Mouse (Mus musculus): Measurements from ENCODE around the gene Ints5. TPM values are rescaled to one million over a fixed set of nuclear protein-coding genes. Genes with fewer than 3 reads are reported as not detected.

Ints5 gene
- polyA plus RNA-seq (2015; fragmentation: Nextera tagmentation; extraction: Ambion mirVana), result 15.9 and 19.0 TPM in 2 replicates

DNA sequence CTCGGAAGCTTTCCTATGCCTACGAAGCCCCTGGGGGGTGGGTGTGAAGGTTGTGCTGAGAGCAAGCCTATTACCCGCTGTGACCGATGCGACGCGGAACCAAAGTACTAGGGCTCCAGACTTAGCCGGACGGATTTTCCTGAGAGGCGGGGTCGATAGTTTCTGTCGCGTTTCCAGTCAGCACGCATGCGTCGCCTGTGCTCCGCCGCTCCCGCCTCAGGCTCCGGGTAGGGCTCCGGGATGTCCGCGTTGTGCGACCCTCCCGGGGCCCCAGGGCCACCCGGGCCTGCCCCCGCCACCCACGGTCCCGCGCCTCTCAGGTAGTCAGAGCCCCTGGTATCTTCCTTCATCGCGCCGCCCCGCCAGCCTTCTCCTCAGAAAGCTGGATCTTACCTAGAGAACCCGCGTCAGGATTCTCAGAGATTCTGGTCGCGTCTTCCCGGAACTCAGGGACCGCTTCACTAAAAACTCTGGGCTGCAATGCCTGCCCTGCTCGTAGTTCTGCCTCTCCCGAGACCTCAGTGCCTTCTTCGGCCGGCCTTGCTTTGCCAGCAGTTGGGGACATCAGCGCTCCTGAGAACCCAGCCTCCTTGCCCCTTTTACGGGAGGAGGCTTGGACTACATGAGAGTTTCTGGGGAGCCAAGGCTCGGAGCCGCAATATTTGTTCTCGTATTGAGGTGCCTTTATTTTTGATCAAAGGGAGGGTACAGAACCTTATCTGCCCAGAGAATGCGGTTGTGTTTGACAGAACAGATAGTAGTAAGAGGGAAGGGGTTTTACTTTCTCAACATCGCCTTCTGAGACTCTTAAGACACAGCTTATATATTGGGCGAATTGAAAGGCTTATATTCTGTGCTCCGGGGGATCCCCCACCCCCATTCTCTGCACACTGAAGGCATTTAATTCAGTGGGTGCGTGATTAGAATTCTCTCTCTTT is at the start of gene Ints5:
Gene Ints5, plus strand, starts transcription at position 177 of the 938 bp plus-strand sequence.

GRCm38 (mm10) chr19:8850402-8850901 is 42.4 kb upstream of the Ints5 start, which contains the start of gene Lrrn4cl:
TSS of gene Lrrn4cl (plus strand) at chr19:8850768.

DNA sequence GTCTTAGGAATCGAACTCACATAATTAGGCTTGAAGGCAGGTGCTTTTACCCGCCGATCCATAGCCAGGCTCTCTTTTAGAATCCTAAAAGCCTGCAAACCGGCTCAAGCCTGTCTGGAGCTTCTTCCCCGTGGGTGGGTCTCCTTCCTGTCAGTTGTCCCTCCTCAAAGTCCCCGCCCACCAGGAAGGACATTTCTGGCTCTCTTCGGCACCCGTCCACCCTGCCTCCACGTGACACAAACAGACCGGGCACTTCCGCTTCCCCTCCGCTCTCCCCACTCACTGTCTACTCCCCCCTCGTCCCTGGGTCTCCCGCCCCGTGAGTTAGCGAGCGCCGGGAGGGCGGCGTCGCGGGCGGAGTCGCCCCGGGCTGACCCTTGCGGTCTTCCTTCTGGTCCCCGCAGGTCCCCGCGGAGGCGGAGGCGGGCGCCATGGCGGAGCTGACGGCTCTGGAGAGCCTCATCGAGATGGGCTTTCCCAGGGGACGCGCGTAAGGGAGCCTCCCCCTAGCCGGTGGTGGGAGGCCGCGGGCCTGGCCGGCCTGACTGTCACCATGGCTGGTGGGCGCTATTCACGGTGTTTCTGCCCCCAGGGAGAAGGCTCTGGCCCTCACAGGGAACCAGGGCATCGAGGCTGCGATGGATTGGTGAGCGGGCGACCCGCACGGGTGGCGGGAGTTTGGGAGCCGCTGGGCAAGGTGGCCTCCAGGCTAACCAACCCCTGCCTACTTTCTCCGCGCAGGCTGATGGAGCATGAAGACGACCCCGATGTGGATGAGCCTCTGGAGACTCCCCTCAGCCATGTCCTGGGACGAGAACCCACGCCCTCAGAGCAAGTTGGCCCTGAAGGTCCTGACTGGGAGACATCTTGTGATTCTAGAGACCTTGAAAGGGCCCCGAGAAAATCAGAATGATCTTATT is 21.3 kb upstream of the Ints5 start, which contains the start of gene Ubxn1:
Gene Ubxn1, plus strand, starts transcription at position 230 of the 920 bp plus-strand sequence.

GRCm38 (mm10) chr19:8880311-8881033 is 12.3 kb upstream of the Ints5 start, which contains the start of gene Uqcc3:
TSS of gene Uqcc3 (minus strand) at chr19:8880923.

GRCm38 (mm10) chr19:8883616-8884015 is 9.2 kb upstream of the Ints5 start, which contains the start of the genes Lbhd1 and Gm49403:
TSS of gene Lbhd1 (plus strand) at chr19:8883732.
TSS of gene Gm49403 (plus strand) at chr19:8883930.

GRCm38 (mm10) chr19:8888511-8889385 is 4.1 kb upstream of the Ints5 start, which contains the start of the genes 1810009A15Rik and Gm49416:
TSS of gene 1810009A15Rik (plus strand) at chr19:8888853.
TSS of gene Gm49416 (plus strand) at chr19:8888926.

DNA sequence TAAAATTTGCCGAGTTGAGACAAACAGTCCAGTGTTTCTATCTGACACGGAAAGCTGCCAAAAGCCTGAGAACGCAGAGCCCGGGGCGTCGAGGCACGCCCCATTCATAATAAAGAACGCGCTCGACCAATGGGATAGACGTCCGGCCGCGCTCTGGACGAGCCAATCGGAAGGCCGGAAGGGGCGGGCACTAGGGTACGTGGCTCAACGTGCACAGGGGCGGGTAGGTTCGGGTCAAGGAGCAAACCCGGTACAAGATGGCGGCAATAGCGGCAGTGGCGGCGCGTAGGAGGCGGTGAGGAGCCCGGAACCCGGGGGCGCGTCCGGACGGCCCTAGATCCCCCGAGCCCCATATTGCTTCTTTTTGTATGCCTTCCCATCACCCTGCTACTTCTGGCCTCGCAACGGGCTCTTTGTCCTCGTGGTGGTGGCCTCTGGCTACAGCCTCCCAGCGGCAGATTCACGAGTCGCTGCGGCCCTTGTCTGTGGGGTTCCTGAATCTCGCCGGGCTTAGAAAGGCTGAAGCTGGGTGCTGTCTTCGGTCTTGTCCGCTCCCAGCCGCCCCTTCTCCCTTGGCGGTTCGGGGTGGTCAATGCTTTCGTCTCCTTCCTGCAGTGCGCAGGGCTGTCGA is 5.2 kb downstream of the Ints5 start, which contains the start of gene Ganab:
Gene Ganab, plus strand, starts transcription at position 207 of the 631 bp plus-strand sequence.

GRCm38 (mm10) chr19:8920073-8920736 is 27.4 kb downstream of the Ints5 start, which contains the start of gene B3gat3:
TSS of gene B3gat3 (plus strand) at chr19:8920374.

DNA sequence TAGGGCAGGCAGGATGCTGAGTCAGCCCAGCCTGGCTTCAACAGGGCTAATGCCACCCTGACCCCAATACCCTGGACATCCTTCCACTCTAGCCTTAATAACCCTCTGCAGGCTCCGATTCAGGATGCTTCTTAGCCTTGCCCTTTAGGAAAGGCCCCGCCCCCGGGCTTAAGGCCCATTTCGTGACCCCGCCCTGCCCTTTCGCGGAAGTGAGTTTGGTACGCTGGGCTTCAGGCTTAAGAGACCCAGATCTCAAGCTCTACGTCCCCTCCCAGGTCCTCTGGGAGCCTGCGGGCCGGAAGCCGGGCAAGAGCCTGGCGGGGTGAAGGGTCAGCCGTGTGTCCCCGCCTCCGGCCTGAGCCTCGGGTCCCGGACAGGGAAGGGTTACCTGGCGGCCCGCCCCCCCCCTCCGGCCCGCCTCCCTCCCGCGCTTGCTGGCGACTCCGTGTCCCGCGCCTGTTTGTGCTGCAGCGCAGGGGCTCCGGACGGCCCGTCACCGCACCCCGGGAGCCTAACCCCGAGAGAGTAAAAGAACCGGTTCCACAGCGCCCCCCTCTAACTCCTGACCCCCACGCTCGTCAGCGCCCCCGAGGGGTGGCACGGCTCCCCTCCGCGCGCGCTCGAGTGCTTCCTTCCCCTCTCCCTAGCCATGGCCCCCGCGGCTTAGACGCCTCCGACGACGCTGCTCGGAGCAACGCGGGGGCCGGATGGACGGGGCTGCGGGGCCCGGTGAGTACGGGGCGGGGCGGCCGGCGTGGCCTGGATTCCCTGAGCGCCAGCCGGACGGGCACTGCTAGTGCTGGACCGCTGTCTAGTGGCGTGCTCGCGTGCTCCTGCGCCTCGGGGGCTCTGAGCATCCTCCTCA is 36.7 kb downstream of the Ints5 start, which contains the start of the genes Rom1 and Eml3:
Gene Rom1, minus strand, starts transcription at position 133 of the 865 bp plus-strand sequence.
Gene Eml3, plus strand, starts transcription at position 329 of the 865 bp plus-strand sequence.

DNA sequence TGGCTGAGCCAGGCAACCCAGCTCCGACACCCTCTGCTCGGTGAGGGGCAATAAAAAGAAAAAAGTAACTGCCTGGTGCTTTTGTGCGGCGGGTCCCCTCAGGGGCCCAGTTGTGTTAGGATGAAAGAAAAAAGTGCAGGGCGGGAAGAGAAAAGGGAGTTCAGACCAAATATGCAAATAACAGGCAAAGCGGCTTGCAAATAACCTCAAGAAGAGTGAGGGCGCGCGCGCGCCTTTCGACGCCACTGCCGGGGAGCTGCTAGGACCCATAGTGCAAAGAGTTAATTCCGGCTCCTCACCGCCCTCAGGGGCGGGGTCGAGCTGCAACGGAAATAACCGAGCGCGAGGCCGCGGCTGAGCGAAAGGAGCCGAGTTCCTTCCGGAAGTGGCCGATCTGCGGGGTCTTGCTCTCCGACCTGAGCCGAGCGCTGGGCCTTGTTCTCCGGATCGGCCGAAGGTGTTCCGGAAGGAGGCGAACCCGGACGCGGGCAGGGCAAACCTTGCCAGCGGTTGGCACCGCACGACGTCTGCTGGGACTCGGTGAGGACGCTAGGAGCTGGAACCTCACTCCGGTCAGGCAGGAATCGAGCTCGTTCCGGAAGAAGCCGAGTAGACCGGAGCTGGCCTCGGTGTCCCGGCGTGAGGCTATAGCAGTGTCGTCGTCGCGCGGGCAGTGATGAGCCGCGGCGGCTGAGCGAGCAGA is 48.9 kb downstream of the Ints5 start, which contains the start of gene Mta2:
Gene Mta2, plus strand, starts transcription at position 361 of the 703 bp plus-strand sequence.

Small RNA genes lying within 50 kb of the gene (microRNA-seq; reads per million reads assigned to microRNA genes)
- not detected for gene Mir5136 (ENCODE audit: borderline replicate concordance, insufficient number of aligned reads)

Other genes starting within 250 kb of the Ints5 start
- 0.91 and 2.2 TPM in 2 replicates for gene Chrm1, start 229.2 kb upstream of the Ints5 start, polyA plus RNA-seq (2015; fragmentation: Nextera tagmentation; extraction: Ambion mirVana)
- gene Slc3a2, start 169.6 kb upstream of the Ints5 start, polyA plus RNA-seq (2015; fragmentation: Nextera tagmentation; extraction: Ambion mirVana), result 83.1 and 141 TPM in 2 replicates
- 55.6 and 64.3 TPM in 2 replicates for gene Wdr74, start 157.2 kb upstream of the Ints5 start, polyA plus RNA-seq (2015; fragmentation: Nextera tagmentation; extraction: Ambion mirVana)
- not detected in 2 replicates for gene 1700092M07Rik, start 152.3 kb upstream of the Ints5 start, polyA plus RNA-seq (2015; fragmentation: Nextera tagmentation; extraction: Ambion mirVana)
- 85.3 and 122 TPM in 2 replicates for gene Stx5a, start 151.6 kb upstream of the Ints5 start, polyA plus RNA-seq (2015; fragmentation: Nextera tagmentation; extraction: Ambion mirVana)
- gene Nxf1, start 135.9 kb upstream of the Ints5 start, polyA plus RNA-seq (2015; fragmentation: Nextera tagmentation; extraction: Ambion mirVana), result 57.3 and 70.5 TPM in 2 replicates
- 187 and 192 TPM in 2 replicates for gene Tmem223, start 122.0 kb upstream of the Ints5 start, polyA plus RNA-seq (2015; fragmentation: Nextera tagmentation; extraction: Ambion mirVana)
- 117 and 159 TPM in 2 replicates for gene Tmem179b, start 118.5 kb upstream of the Ints5 start, polyA plus RNA-seq (2015; fragmentation: Nextera tagmentation; extraction: Ambion mirVana)
- gene Taf6l, start 106.6 kb upstream of the Ints5 start, polyA plus RNA-seq (2015; fragmentation: Nextera tagmentation; extraction: Ambion mirVana), result 14.0 and 14.5 TPM in 2 replicates
- 250 and 252 TPM in 2 replicates for gene Polr2g, start 94.4 kb upstream of the Ints5 start, polyA plus RNA-seq (2015; fragmentation: Nextera tagmentation; extraction: Ambion mirVana)
- 3.5 and 3.7 TPM in 2 replicates for gene Zbtb3, start 90.5 kb upstream of the Ints5 start, polyA plus RNA-seq (2015; fragmentation: Nextera tagmentation; extraction: Ambion mirVana)
- gene Ttc9c, start 73.7 kb upstream of the Ints5 start, polyA plus RNA-seq (2015; fragmentation: Nextera tagmentation; extraction: Ambion mirVana), result 19.5 and 25.9 TPM in 2 replicates
- 2.6 and 4.1 TPM in 2 replicates for gene Hnrnpul2, start 73.0 kb upstream of the Ints5 start, polyA plus RNA-seq (2015; fragmentation: Nextera tagmentation; extraction: Ambion mirVana)
- gene AC129217.1, start 63.2 kb upstream of the Ints5 start, polyA plus RNA-seq (2015; fragmentation: Nextera tagmentation; extraction: Ambion mirVana), result not detected in 2 replicates
- 50.5 and 77.3 TPM in 2 replicates for gene Bscl2, start 55.5 kb upstream of the Ints5 start, polyA plus RNA-seq (2015; fragmentation: Nextera tagmentation; extraction: Ambion mirVana)
- gene Gng3, start 53.8 kb upstream of the Ints5 start, polyA plus RNA-seq (2015; fragmentation: Nextera tagmentation; extraction: Ambion mirVana), result 32.7 and 80.6 TPM in 2 replicates
- gene Lrrn4cl, start 42.2 kb upstream of the Ints5 start, polyA plus RNA-seq (2015; fragmentation: Nextera tagmentation; extraction: Ambion mirVana), result 15.3 and 22.8 TPM in 2 replicates
- 177 and 268 TPM in 2 replicates for gene Ubxn1, start 21.5 kb upstream of the Ints5 start, polyA plus RNA-seq (2015; fragmentation: Nextera tagmentation; extraction: Ambion mirVana)
- gene Uqcc3, start 12.1 kb upstream of the Ints5 start, polyA plus RNA-seq (2015; fragmentation: Nextera tagmentation; extraction: Ambion mirVana), result 120 and 130 TPM in 2 replicates
- gene Lbhd1, start 9.3 kb upstream of the Ints5 start, polyA plus RNA-seq (2015; fragmentation: Nextera tagmentation; extraction: Ambion mirVana), result 69.8 and 70.7 TPM in 2 replicates
- not detected in 2 replicates for gene Gm49403, start 9.1 kb upstream of the Ints5 start, polyA plus RNA-seq (2015; fragmentation: Nextera tagmentation; extraction: Ambion mirVana)
- 76.8 and 83.8 TPM in 2 replicates for gene 1810009A15Rik, start 4.2 kb upstream of the Ints5 start, polyA plus RNA-seq (2015; fragmentation: Nextera tagmentation; extraction: Ambion mirVana)
- gene Gm49416, start 4.1 kb upstream of the Ints5 start, polyA plus RNA-seq (2015; fragmentation: Nextera tagmentation; extraction: Ambion mirVana), result not detected in 2 replicates
- 35.9 and 58.5 TPM in 2 replicates for gene Ganab, start 5.1 kb downstream of the Ints5 start, polyA plus RNA-seq (2015; fragmentation: Nextera tagmentation; extraction: Ambion mirVana)
- 35.8 and 37.6 TPM in 2 replicates for gene B3gat3, start 27.4 kb downstream of the Ints5 start, polyA plus RNA-seq (2015; fragmentation: Nextera tagmentation; extraction: Ambion mirVana)
- gene Rom1, start 36.4 kb downstream of the Ints5 start, polyA plus RNA-seq (2015; fragmentation: Nextera tagmentation; extraction: Ambion mirVana), result 10.2 and 10.6 TPM in 2 replicates
- 22.1 and 29.4 TPM in 2 replicates for gene Eml3, start 36.5 kb downstream of the Ints5 start, polyA plus RNA-seq (2015; fragmentation: Nextera tagmentation; extraction: Ambion mirVana)
- gene Mta2, start 48.9 kb downstream of the Ints5 start, polyA plus RNA-seq (2015; fragmentation: Nextera tagmentation; extraction: Ambion mirVana), result 62.8 and 87.3 TPM in 2 replicates
- gene Tut1, start 60.8 kb downstream of the Ints5 start, polyA plus RNA-seq (2015; fragmentation: Nextera tagmentation; extraction: Ambion mirVana), result 11.2 and 17.6 TPM in 2 replicates
- gene Eef1g, start 74.0 kb downstream of the Ints5 start, polyA plus RNA-seq (2015; fragmentation: Nextera tagmentation; extraction: Ambion mirVana), result 168 and 205 TPM in 2 replicates
- 33.6 and 44.4 TPM in 2 replicates for gene Ahnak, start 96.3 kb downstream of the Ints5 start, polyA plus RNA-seq (2015; fragmentation: Nextera tagmentation; extraction: Ambion mirVana)
- 17.1 and 23.9 TPM in 2 replicates for gene Scgb1a1, start 195.0 kb downstream of the Ints5 start, polyA plus RNA-seq (2015; fragmentation: Nextera tagmentation; extraction: Ambion mirVana)
- gene Asrgl1, start 242.6 kb downstream of the Ints5 start, polyA plus RNA-seq (2015; fragmentation: Nextera tagmentation; extraction: Ambion mirVana), result 13.5 and 14.4 TPM in 2 replicates

All from adrenal gland, postnatal 0 days (tissue).